Mouse (Mus musculus) embryonic facial prominence, embryonic 14.5 days (tissue): ENCODE data around the gene Olfr578. TPM values are rescaled to one million over a fixed set of nuclear protein-coding genes. Genes with fewer than 3 reads are reported as not detected.

Source experiments
- ATAC-seq: fragments of 200-750 bp; cut with Nextera tagmentation; 2 replicates; pipeline ENCODE4 v1.8.0; 2017; ENCODE audit warnings: low read depth, moderate number of reproducible peaks, moderate TSS enrichment
- DNase-seq: peaks from one replicate; pipeline ENCODE4 v3.0.0-alpha.2; 2015; ENCODE audit warnings: low spot score
- H3K27ac ChIP-seq: fragments of 300-500 bp; sonication (generic); replicated peaks from 2 replicates; pipeline ENCODE4 v1.5.1; 2014; ENCODE audit warnings: low read depth, mild to moderate bottlenecking, low read length, moderate library complexity
- H3K27me3 ChIP-seq: fragments of 300-500 bp; sonication (generic); replicated peaks from 2 replicates; pipeline ENCODE4 v1.6.1; 2014; ENCODE audit warnings: low read length; ENCODE audit not compliant: control insufficient read depth, insufficient read depth
- H3K36me3 ChIP-seq: fragments of 300-500 bp; sonication (generic); 2 replicates; pipeline ENCODE4 v1.6.1; 2014; ENCODE audit warnings: low read length, mixed read lengths; ENCODE audit not compliant: control insufficient read depth, insufficient read depth
- H3K4me1 ChIP-seq: fragments of 300-500 bp; sonication (generic); 2 replicates; pipeline ENCODE4 v1.6.1; 2014; ENCODE audit warnings: antibody characterized with exemption, low read length; ENCODE audit not compliant: control insufficient read depth, insufficient read depth
- H3K4me2 ChIP-seq: fragments of 300-500 bp; sonication (generic); 2 replicates; pipeline ENCODE4 v1.6.1; 2014; ENCODE audit warnings: low read depth, mild to moderate bottlenecking, low read length, moderate library complexity, mixed read lengths
- H3K4me3 ChIP-seq: fragments of 300-500 bp; sonication (generic); 2 replicates; pipeline ENCODE4 v1.5.1; 2014; ENCODE audit warnings: low read depth, mild to moderate bottlenecking, low read length
- H3K9ac ChIP-seq: fragments of 300-500 bp; sonication (generic); 2 replicates; pipeline ENCODE4 v1.6.1; 2014; ENCODE audit warnings: low read depth, mild to moderate bottlenecking, low read length, moderate library complexity, mixed read lengths
- H3K9me3 ChIP-seq: fragments of 300-500 bp; sonication (generic); 2 replicates; pipeline ENCODE4 v1.6.1; 2016; ENCODE audit warnings: low read length; ENCODE audit not compliant: control insufficient read depth
- WGBS: fragments of 180-500 bp; shearing (Covaris S2); extraction: QIAGEN DNeasy Blood & Tissue Kit; methylation state at CpG from one replicate; pipeline ENCODE4 v1.1.7; 2014; 5-methylcytosine and 5-hydroxymethylcytosine counted together
- polyA plus RNA-seq: library from polyadenylated mRNA; unstranded; fragments of >200 nt; fragmentation: Nextera tagmentation; extraction: Ambion mirVana; gene quantifications from 2 replicates; pipeline ENCODE4 v1.2.1, GENCODE M21; 2014

Gene Olfr578
- polyA plus RNA-seq, 1 experiment from 2014 or later = 0.31 TPM

DNA sequence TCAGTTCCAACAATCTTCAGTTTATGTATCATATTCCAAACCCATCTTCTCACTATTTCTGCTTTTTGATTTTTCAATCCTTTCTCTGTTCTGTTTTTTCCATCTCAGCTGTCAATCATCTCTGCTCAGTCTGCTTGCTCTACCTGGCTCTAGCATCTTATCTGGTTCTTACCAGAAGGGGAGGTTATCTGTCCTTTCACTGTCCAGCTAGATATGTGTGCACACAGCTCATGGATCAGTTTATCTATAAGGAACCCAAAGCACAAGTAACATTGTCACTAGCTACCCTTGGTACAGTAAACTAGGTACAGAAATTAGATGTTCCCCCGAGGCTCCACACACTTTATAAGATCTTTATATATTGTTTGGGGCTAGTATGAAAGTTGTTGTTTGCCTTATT, 45.7 kb downstream of the Olfr578 start:
- ATAC-seq = no peak
- Histone ChIP-seq H3K4me2 (no peak overlapping the region), H3K36me3 (no peaks in the 10 kb centered on the region), H3K9ac (no peak overlapping the region), H3K4me1 (no peaks in the 10 kb centered on the region), H3K4me3 (no peak overlapping the region), H3K27ac (no peak overlapping the region), H3K27me3 (no peaks in the 10 kb centered on the region), H3K9me3 (no peaks in the 10 kb centered on the region)
- WGBS = 88% methylated on average over 1 of the region's 1 CpGs
- DNase-seq = no peak

DNA sequence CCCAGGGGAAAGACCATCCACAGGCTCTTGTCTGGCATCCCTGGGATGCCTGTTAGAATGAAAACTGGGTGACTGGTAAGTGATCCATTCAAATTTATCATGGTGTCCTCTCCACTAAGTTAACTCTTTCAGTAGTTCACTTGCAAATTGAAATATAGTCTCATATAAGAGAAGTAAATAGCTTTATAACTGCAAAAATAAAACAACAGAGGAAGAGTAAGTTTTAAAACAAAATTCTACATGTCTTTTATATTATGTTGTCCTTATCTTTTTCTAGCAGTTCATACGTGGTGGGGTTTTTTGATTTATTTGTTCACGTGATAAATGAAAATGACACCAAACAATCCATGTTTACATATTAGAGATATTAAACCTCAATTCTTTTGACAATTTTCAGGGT, 46.6 kb downstream of the Olfr578 start, which contains the start of gene Olfr573-ps1:
Gene Olfr573-ps1 (minus strand): TSS at position 101 of the 400 bp plus-strand sequence.
- Histone ChIP-seq H3K4me2 (no peak within 1 kb of the TSS), H3K4me1 (no peaks in the 10 kb centered on the region), H3K4me3 (no peak within 1 kb of the TSS), H3K9ac (no peak within 1 kb of the TSS), H3K9me3 (no peaks in the 10 kb centered on the region), H3K27me3 (no peaks in the 10 kb centered on the region), H3K27ac (no peak within 1 kb of the TSS), H3K36me3 (no peaks in the 10 kb centered on the region)
- WGBS = 87% methylated on average over 2 of the region's 2 CpGs
- DNase-seq (no peak), ATAC-seq (no peak)

Other genes with a start within 250 kb of the Olfr578 start
- not detected in 2 replicates for gene Olfr560, start 230.0 kb downstream of the Olfr578 start, polyA plus RNA-seq
- 1.0 and 1.5 TPM in 2 replicates for gene Olfr78, start 229.9 kb downstream of the Olfr578 start, polyA plus RNA-seq
- 0.11 TPM in 1 of 2 replicates, not detected in the other for gene Olfr561, start 218.1 kb downstream of the Olfr578 start, polyA plus RNA-seq
- not detected in 2 replicates for gene Olfr564, start 185.8 kb downstream of the Olfr578 start, polyA plus RNA-seq
- 0.14 TPM in 1 of 2 replicates, not detected in the other for gene Olfr566, start 130.6 kb downstream of the Olfr578 start, polyA plus RNA-seq
- not detected in 2 replicates for gene Olfr568, start 112.2 kb downstream of the Olfr578 start, polyA plus RNA-seq
- not detected in 2 replicates for gene Olfr569, start 98.4 kb downstream of the Olfr578 start, polyA plus RNA-seq
- not detected in 2 replicates for gene Olfr570, start 94.7 kb downstream of the Olfr578 start, polyA plus RNA-seq
- 0.06 and 0.08 TPM in 2 replicates for gene Olfr571, start 71.8 kb downstream of the Olfr578 start, polyA plus RNA-seq
- not detected in 2 replicates for gene Olfr572, start 64.9 kb downstream of the Olfr578 start, polyA plus RNA-seq
- gene Olfr573-ps1, start 46.7 kb downstream of the Olfr578 start, polyA plus RNA-seq = not detected in 2 replicates
- gene Olfr574, start 40.9 kb downstream of the Olfr578 start, polyA plus RNA-seq = not detected in 2 replicates
- not detected in 2 replicates for gene Olfr575, start 30.5 kb downstream of the Olfr578 start, polyA plus RNA-seq
- gene Olfr576, start 26.7 kb downstream of the Olfr578 start, polyA plus RNA-seq = not detected in 2 replicates
- not detected in 2 replicates for gene Olfr577, start 13.4 kb downstream of the Olfr578 start, polyA plus RNA-seq
- gene Olfr582, start 48.7 kb upstream of the Olfr578 start, polyA plus RNA-seq = not detected in 2 replicates
- gene Olfr583, start 62.0 kb upstream of the Olfr578 start, polyA plus RNA-seq = not detected in 2 replicates
- gene Olfr584, start 92.6 kb upstream of the Olfr578 start, polyA plus RNA-seq = 0.24 TPM in 1 of 2 replicates, not detected in the other
- gene Olfr585, start 108.4 kb upstream of the Olfr578 start, polyA plus RNA-seq = not detected in 2 replicates
- gene Olfr586, start 136.3 kb upstream of the Olfr578 start, polyA plus RNA-seq = not detected in 2 replicates
- gene Olfr588-ps1, start 151.6 kb upstream of the Olfr578 start, polyA plus RNA-seq = not detected in 2 replicates
- not detected in 2 replicates for gene Olfr589, start 167.0 kb upstream of the Olfr578 start, polyA plus RNA-seq
- gene Olfr591, start 189.0 kb upstream of the Olfr578 start, polyA plus RNA-seq = 0.33 TPM in 1 of 2 replicates, not detected in the other
- gene Olfr592, start 195.5 kb upstream of the Olfr578 start, polyA plus RNA-seq = not detected in 2 replicates
- gene Olfr593, start 222.5 kb upstream of the Olfr578 start, polyA plus RNA-seq = not detected in 2 replicates
- not detected in 2 replicates for gene Olfr594, start 227.7 kb upstream of the Olfr578 start, polyA plus RNA-seq